ENCODE assay signal across 16 mouse cellular contexts in the genomic region with DNA sequence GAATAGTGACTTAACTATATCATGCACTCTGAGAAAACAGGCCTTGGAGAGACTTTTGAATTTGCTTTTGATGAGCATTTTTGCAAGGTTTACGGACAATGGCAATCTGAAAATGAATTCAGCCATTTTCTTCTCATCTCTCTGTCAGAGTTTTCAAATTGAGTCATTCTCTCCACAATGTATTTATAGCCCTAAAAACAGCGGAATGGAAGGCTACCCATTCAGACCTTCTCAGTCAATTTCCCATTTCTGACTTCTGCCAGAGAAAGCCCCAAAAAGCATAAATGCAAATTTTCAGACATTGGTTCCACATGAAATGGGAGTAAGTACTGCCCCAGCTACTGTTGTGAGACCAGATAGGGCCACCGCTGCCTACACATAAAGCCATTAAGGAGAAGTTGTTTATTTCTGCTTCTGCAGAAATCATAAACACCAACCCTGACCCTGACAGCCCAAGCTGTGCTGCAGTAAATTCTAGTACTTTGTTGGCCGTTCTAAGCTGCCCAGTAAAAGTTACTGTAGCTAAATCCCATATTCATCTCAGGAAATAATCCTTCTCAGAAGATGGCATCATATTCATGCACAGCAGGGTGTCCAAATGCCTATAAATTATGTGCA.
A peak's percentile ranks its signal among the peaks of the same experiment; 100 is the strongest.
DNase-seq lines count a peak whose midpoint lies in the region; ATAC-seq and TF ChIP-seq lines count a peak whose summit lies in the region.
"Had no signal": no experiment of that assay in that cellular context is flagged by ENCODE, and none has a peak within 500 bp of the region (broad histone marks: within the 10 kb centered on the region; RNA-seq: fewer than 3 reads in every experiment).

No protein-coding gene starts in this region.

- no peak for TF ChIP-seq POLR2A in embryonic fibroblast, embryonic 13.5 days (IDR thresholded peaks at IDR 0.05; ENCODE audit: low read depth, low read length)
- no peak for TF ChIP-seq POLR2A in thymus, adult 2 months (IDR thresholded peaks at IDR 0.05; ENCODE audit: control insufficient read depth, extremely low read depth, insufficient read depth, low read length, poor library complexity)

- H3K27ac ChIP-seq in intestine, embryonic 14.5 days (ENCODE audit: low read depth), result peak overlapping the region; percentile 55; the same call in 1 of the 2 replicates
- H3K27ac ChIP-seq in intestine, postnatal 0 days (ENCODE audit: low read depth, low read length), result no peak overlapping the region
- no peak overlapping the region for H3K27ac ChIP-seq in midbrain, embryonic 16.5 days (ENCODE audit: low read length)
- no peak overlapping the region for H3K27ac ChIP-seq in midbrain, embryonic 10.5 days (replicated peaks)
- H3K27ac ChIP-seq in embryonic fibroblast, embryonic 13.5 days (ENCODE audit: insufficient read depth, low read length), result peak overlapping the region; percentile 79
- no peak overlapping the region for H3K27ac ChIP-seq in stomach, embryonic 16.5 days (ENCODE audit: low read length)
- H3K27ac ChIP-seq in thymus, adult 2 months (ENCODE audit: control insufficient read depth, insufficient read depth, low read length), result no peak overlapping the region
- H3K27ac ChIP-seq: hindbrain, embryonic 15.5 days; left cerebral cortex, adult 2 months; liver, embryonic 13.5 days; midbrain, embryonic 13.5 days had no signal

- peaks cover 8% of the 10 kb centered on the region; the same call in 1 of the 2 replicates for H3K4me1 ChIP-seq in intestine, embryonic 14.5 days (replicated peaks; ENCODE audit: control insufficient read depth, insufficient read depth, low read length)
- no peaks in the 10 kb centered on the region for H3K4me1 ChIP-seq in intestine, postnatal 0 days (replicated peaks; ENCODE audit: control insufficient read depth, insufficient read depth, low read length)
- H3K4me1 ChIP-seq in midbrain, embryonic 16.5 days (ENCODE audit: control insufficient read depth, insufficient read depth, low read length), result no peaks in the 10 kb centered on the region
- no peaks in the 10 kb centered on the region for H3K4me1 ChIP-seq in midbrain, embryonic 10.5 days
- peaks cover 4% of the 10 kb centered on the region; the same call in 1 of the 2 replicates for H3K4me1 ChIP-seq in embryonic fibroblast, embryonic 13.5 days (ENCODE audit: control insufficient read depth, insufficient read depth, low read length)
- H3K4me1 ChIP-seq in stomach, embryonic 16.5 days (ENCODE audit: control insufficient read depth, insufficient read depth, low read length), result no peaks in the 10 kb centered on the region
- H3K4me1 ChIP-seq in thymus, adult 2 months (replicated peaks; ENCODE audit: control insufficient read depth, insufficient read depth, low read length), result no peaks in the 10 kb centered on the region
- H3K4me1 ChIP-seq: hindbrain, embryonic 15.5 days; liver, embryonic 13.5 days; midbrain, embryonic 13.5 days had no signal

- H3K4me2 ChIP-seq in intestine, embryonic 14.5 days (ENCODE audit: low read length), result no peak overlapping the region; the same call in 1 of the 2 replicates
- no peak overlapping the region for H3K4me2 ChIP-seq in intestine, postnatal 0 days (replicated peaks; ENCODE audit: low read depth)
- H3K4me2 ChIP-seq in midbrain, embryonic 16.5 days (ENCODE audit: low read length), result no peak overlapping the region
- 0 out of 2 replicates have a peak overlapping the region, but pooled peaks have one; percentile 41 for H3K4me2 ChIP-seq in stomach, embryonic 16.5 days (ENCODE audit: low read depth, low read length)
- H3K4me2 ChIP-seq: hindbrain, embryonic 15.5 days; liver, embryonic 13.5 days; midbrain, embryonic 13.5 days had no signal

- WGBS in intestine, embryonic 14.5 days, result 50% methylated on average over 4 of the region's 4 CpGs
- 73% methylated on average over 4 of the region's 4 CpGs for WGBS in intestine, postnatal 0 days
- WGBS in midbrain, embryonic 16.5 days, result 77% methylated on average over 4 of the region's 4 CpGs
- WGBS in midbrain, embryonic 10.5 days, result 87% methylated on average over 4 of the region's 4 CpGs
- WGBS in stomach, embryonic 16.5 days, result 60% methylated on average over 4 of the region's 4 CpGs
- 82% methylated on average over 4 of the region's 4 CpGs for WGBS in thymus, adult 2 months

- DNase-seq in intestine, embryonic 14.5 days (ENCODE audit: low spot score), result no peak
- no peak for DNase-seq in midbrain, embryonic 10.5 days (ENCODE audit: low spot score)
- DNase-seq in thymus, adult 2 months, result no peak
- DNase-seq: adrenal gland, adult 8-10 months; cerebellum, adult 2 months; heart, postnatal 10 days; liver, embryonic 13.5 days; lung, postnatal 4 days had no signal

- H3K36me3 ChIP-seq in intestine, embryonic 14.5 days (ENCODE audit: control insufficient read depth, insufficient read depth, low read length), result no peaks in the 10 kb centered on the region
- no peaks in the 10 kb centered on the region for H3K36me3 ChIP-seq in intestine, postnatal 0 days (ENCODE audit: control insufficient read depth, insufficient read depth)
- H3K36me3 ChIP-seq in midbrain, embryonic 16.5 days (ENCODE audit: control insufficient read depth, insufficient read depth, low read length), result no peaks in the 10 kb centered on the region
- no peaks in the 10 kb centered on the region for H3K36me3 ChIP-seq in midbrain, embryonic 10.5 days
- no peaks in the 10 kb centered on the region for H3K36me3 ChIP-seq in stomach, embryonic 16.5 days (ENCODE audit: control insufficient read depth, insufficient read depth, low read length)
- H3K36me3 ChIP-seq in thymus, adult 2 months (ENCODE audit: control insufficient read depth, insufficient read depth, low read length), result no peaks in the 10 kb centered on the region
- H3K36me3 ChIP-seq: hindbrain, embryonic 15.5 days; liver, embryonic 13.5 days; midbrain, embryonic 13.5 days had no signal

- TF ChIP-seq CTCF in intestine, postnatal 0 days (IDR thresholded peaks at IDR 0.05; ENCODE audit: low read depth), result no peak
- TF ChIP-seq CTCF in embryonic fibroblast, embryonic 13.5 days (IDR thresholded peaks at IDR 0.05; ENCODE audit: borderline replicate concordance, insufficient read depth, low read length), result no peak
- TF ChIP-seq CTCF in thymus, adult 2 months (IDR thresholded peaks at IDR 0.05; ENCODE audit: borderline replicate concordance, control insufficient read depth, extremely low read depth, insufficient read depth, low read length, poor library complexity), result no peak

- H3K27me3 ChIP-seq in intestine, embryonic 14.5 days (replicated peaks; ENCODE audit: control insufficient read depth, insufficient read depth, low read length), result no peaks in the 10 kb centered on the region
- H3K27me3 ChIP-seq in intestine, postnatal 0 days (replicated peaks; ENCODE audit: control insufficient read depth, insufficient read depth, low read length), result no peaks in the 10 kb centered on the region
- H3K27me3 ChIP-seq in midbrain, embryonic 16.5 days (ENCODE audit: control insufficient read depth, insufficient read depth, low read depth, low read length), result no peaks in the 10 kb centered on the region
- H3K27me3 ChIP-seq in midbrain, embryonic 10.5 days (ENCODE audit: low read depth, poor library complexity, severe bottlenecking), result no peaks in the 10 kb centered on the region
- H3K27me3 ChIP-seq in stomach, embryonic 16.5 days (ENCODE audit: control insufficient read depth, insufficient read depth, low read length), result no peaks in the 10 kb centered on the region
- H3K27me3 ChIP-seq in thymus, adult 2 months (ENCODE audit: control insufficient read depth, insufficient read depth, low read length), result no peaks in the 10 kb centered on the region
- H3K27me3 ChIP-seq: hindbrain, embryonic 15.5 days; liver, embryonic 13.5 days; midbrain, embryonic 13.5 days had no signal

- ATAC-seq in intestine, embryonic 14.5 days (replicated peaks; ENCODE audit: low FRiP score, low TSS enrichment, low read depth), result no peak
- ATAC-seq in intestine, postnatal 0 days, result no peak
- ATAC-seq in midbrain, embryonic 16.5 days, result 0 out of 2 replicates have a peak, but pooled peaks have one; percentile 25
- ATAC-seq in stomach, embryonic 16.5 days (ENCODE audit: insufficient read depth, low FRiP score), result no peak
- ATAC-seq: midbrain, embryonic 13.5 days had no signal

- H3K9ac ChIP-seq in intestine, embryonic 14.5 days (ENCODE audit: low read length), result no peak overlapping the region
- H3K9ac ChIP-seq in intestine, postnatal 0 days (ENCODE audit: low read depth, low read length), result no peak overlapping the region
- H3K9ac ChIP-seq in midbrain, embryonic 16.5 days (ENCODE audit: low read depth, low read length), result no peak overlapping the region
- H3K9ac ChIP-seq in stomach, embryonic 16.5 days (ENCODE audit: low read length), result no peak overlapping the region
- H3K9ac ChIP-seq: hindbrain, embryonic 15.5 days; liver, embryonic 13.5 days; midbrain, embryonic 13.5 days had no signal

- H3K4me3 ChIP-seq in intestine, embryonic 14.5 days (ENCODE audit: low read depth, low read length), result no peak overlapping the region
- no peak overlapping the region for H3K4me3 ChIP-seq in intestine, postnatal 0 days (ENCODE audit: low read depth, low read length)
- H3K4me3 ChIP-seq in midbrain, embryonic 16.5 days (ENCODE audit: low read depth, low read length), result no peak overlapping the region
- no peak overlapping the region for H3K4me3 ChIP-seq in midbrain, embryonic 10.5 days
- no peak overlapping the region for H3K4me3 ChIP-seq in embryonic fibroblast, embryonic 13.5 days (ENCODE audit: insufficient read depth, low read length)
- H3K4me3 ChIP-seq in stomach, embryonic 16.5 days (replicated peaks; ENCODE audit: low read length), result no peak overlapping the region
- H3K4me3 ChIP-seq in thymus, adult 2 months (ENCODE audit: control insufficient read depth, insufficient read depth, low read length), result no peak overlapping the region
- H3K4me3 ChIP-seq: erythroblast, embryonic 14.5 days; hindbrain, embryonic 15.5 days; left cerebral cortex, adult 2 months; liver, embryonic 13.5 days; midbrain, embryonic 13.5 days had no signal

- no peaks in the 10 kb centered on the region for H3K9me3 ChIP-seq in intestine, embryonic 14.5 days (ENCODE audit: control insufficient read depth, low read length)
- H3K9me3 ChIP-seq in intestine, postnatal 0 days (ENCODE audit: control insufficient read depth), result no peaks in the 10 kb centered on the region
- no peaks in the 10 kb centered on the region for H3K9me3 ChIP-seq in midbrain, embryonic 16.5 days (replicated peaks; ENCODE audit: control insufficient read depth, low read length, poor library complexity, severe bottlenecking)
- H3K9me3 ChIP-seq in midbrain, embryonic 10.5 days (replicated peaks), result no peaks in the 10 kb centered on the region
- no peaks in the 10 kb centered on the region for H3K9me3 ChIP-seq in stomach, embryonic 16.5 days (replicated peaks; ENCODE audit: control insufficient read depth, low read length)
- H3K9me3 ChIP-seq: hindbrain, embryonic 15.5 days; liver, embryonic 13.5 days; midbrain, embryonic 13.5 days had no signal

Comparison
In these comparisons a context has a peak if more than half of its experiments do, and no peak if none do; other contexts are left out.
1. H3K27ac ChIP-seq: peak in intestine, embryonic 14.5 days (single experiment) and embryonic fibroblast, embryonic 13.5 days (single experiment); none in intestine, postnatal 0 days (single experiment), midbrain, embryonic 16.5 days (single experiment), midbrain, embryonic 10.5 days (single experiment), stomach, embryonic 16.5 days (single experiment) and thymus, adult 2 months (single experiment).